9 mouse cellular contexts compared by ENCODE assay signal in genomic region chr8:13594884-13595323, GRCm38 (mm10). TPM values are rescaled to one million over a fixed set of nuclear protein-coding genes. Genes with fewer than 3 reads are reported as not detected.
DNase-seq lines count a peak whose midpoint lies in the region; ATAC-seq and TF ChIP-seq lines count a peak whose summit lies in the region.
"Had no signal": no experiment of that assay in that cellular context is flagged by ENCODE, and none has a peak within 500 bp of the region (broad histone marks: within the 10 kb centered on the region; RNA-seq: fewer than 3 reads in every experiment).

No protein-coding gene starts in this region.

- H3K4me1 ChIP-seq in heart, embryonic 16.5 days (ENCODE audit: control insufficient read depth, insufficient read depth, low read length), result peaks cover 6% of the 10 kb centered on the region; the same call in 1 of the 2 replicates
- H3K4me1 ChIP-seq in lung, postnatal 0 days (ENCODE audit: insufficient read depth, low read depth, low read length), result no peaks in the 10 kb centered on the region
- H3K4me1 ChIP-seq in stomach, embryonic 15.5 days, result no peaks in the 10 kb centered on the region
- H3K4me1 ChIP-seq in forebrain, embryonic 13.5 days, result no peaks in the 10 kb centered on the region

- DNase-seq in layer of hippocampus, adult 18-20 months (ENCODE audit: low spot score in 2 of 2), result peak; percentile 15 to 42
- DNase-seq in layer of hippocampus, adult 9-10 months (ENCODE audit: low spot score), result no peak
- peak; percentile 16 for DNase-seq in adrenal gland, adult 8-10 months
- DNase-seq in lung, postnatal 0 days (ENCODE audit: low spot score), result peak; percentile 53
- no peak for DNase-seq in left cerebral cortex, adult 11 months (ENCODE audit: low spot score)

- TF ChIP-seq EP300 in lung, postnatal 0 days (IDR thresholded peaks at IDR 0.05), result no peak

- H3K4me3 ChIP-seq in heart, embryonic 16.5 days (ENCODE audit: low read length), result no peak overlapping the region
- no peak overlapping the region for H3K4me3 ChIP-seq in lung, postnatal 0 days (ENCODE audit: low read depth, low read length)
- no peak overlapping the region for H3K4me3 ChIP-seq in stomach, embryonic 15.5 days (replicated peaks)
- no peak overlapping the region for H3K4me3 ChIP-seq in forebrain, embryonic 13.5 days

- TF ChIP-seq CTCF in lung, postnatal 0 days (IDR thresholded peaks at IDR 0.05), result no peak

- no peak overlapping the region for H3K9ac ChIP-seq in heart, embryonic 16.5 days (ENCODE audit: low read length)
- H3K9ac ChIP-seq in lung, postnatal 0 days (replicated peaks; ENCODE audit: low read depth), result no peak overlapping the region
- no peak overlapping the region for H3K9ac ChIP-seq in stomach, embryonic 15.5 days
- no peak overlapping the region for H3K9ac ChIP-seq in forebrain, embryonic 13.5 days

- H3K27ac ChIP-seq in heart, embryonic 16.5 days (ENCODE audit: low read length), result peak overlapping the region; percentile 23; the same call in 1 of the 2 replicates
- no peak overlapping the region; the same call in 1 of the 2 replicates for H3K27ac ChIP-seq in lung, postnatal 0 days (ENCODE audit: low read length)
- H3K27ac ChIP-seq in stomach, embryonic 15.5 days, result peak overlapping the region; percentile 54; the same call in 1 of the 2 replicates
- H3K27ac ChIP-seq in forebrain, embryonic 13.5 days, result no peak overlapping the region

- WGBS in heart, embryonic 16.5 days, result 56% methylated on average over 11 of the region's 11 CpGs
- 60% methylated on average over 11 of the region's 11 CpGs for WGBS in lung, postnatal 0 days
- 63% methylated on average over 11 of the region's 11 CpGs for WGBS in stomach, embryonic 15.5 days
- 87% methylated on average over 11 of the region's 11 CpGs for WGBS in forebrain, embryonic 13.5 days

- no peaks in the 10 kb centered on the region for H3K9me3 ChIP-seq in heart, embryonic 16.5 days (replicated peaks; ENCODE audit: control insufficient read depth, low read length)
- no peaks in the 10 kb centered on the region for H3K9me3 ChIP-seq in lung, postnatal 0 days (ENCODE audit: low read length)
- no peaks in the 10 kb centered on the region for H3K9me3 ChIP-seq in stomach, embryonic 15.5 days
- no peaks in the 10 kb centered on the region for H3K9me3 ChIP-seq in forebrain, embryonic 13.5 days (replicated peaks)

- no peak overlapping the region for H3K4me2 ChIP-seq in heart, embryonic 16.5 days (ENCODE audit: low read depth, low read length)
- no peak overlapping the region for H3K4me2 ChIP-seq in lung, postnatal 0 days (replicated peaks; ENCODE audit: low read depth, low read length)
- H3K4me2 ChIP-seq in stomach, embryonic 15.5 days, result no peak overlapping the region
- no peak overlapping the region for H3K4me2 ChIP-seq in forebrain, embryonic 13.5 days

- no peak for ATAC-seq in heart, embryonic 16.5 days (replicated peaks; ENCODE audit: extremely low read depth, insufficient read depth, low FRiP score)
- peak; percentile 66 for ATAC-seq in lung, postnatal 0 days
- ATAC-seq in stomach, embryonic 15.5 days (ENCODE audit: insufficient read depth, low FRiP score, low read depth), result 0 out of 2 replicates have a peak, but pooled peaks have one; percentile 27
- no peak for ATAC-seq in forebrain, embryonic 13.5 days

- H3K27me3 ChIP-seq in heart, embryonic 16.5 days (ENCODE audit: control insufficient read depth, insufficient read depth, low read length), result no peaks in the 10 kb centered on the region
- H3K27me3 ChIP-seq in lung, postnatal 0 days (replicated peaks; ENCODE audit: insufficient read depth, low read length), result no peaks in the 10 kb centered on the region
- H3K27me3 ChIP-seq in stomach, embryonic 15.5 days (replicated peaks), result no peaks in the 10 kb centered on the region
- H3K27me3 ChIP-seq in forebrain, embryonic 13.5 days, result no peaks in the 10 kb centered on the region

- peaks cover 21% of the 10 kb centered on the region for H3K36me3 ChIP-seq in heart, embryonic 16.5 days (ENCODE audit: control insufficient read depth, insufficient read depth)
- no peaks in the 10 kb centered on the region; the same call in 1 of the 2 replicates for H3K36me3 ChIP-seq in lung, postnatal 0 days (ENCODE audit: insufficient read depth, low read length)
- peaks cover 15% of the 10 kb centered on the region; the same call in 1 of the 2 replicates for H3K36me3 ChIP-seq in stomach, embryonic 15.5 days
- peaks cover 20% of the 10 kb centered on the region for H3K36me3 ChIP-seq in forebrain, embryonic 13.5 days (ENCODE audit: poor library complexity, severe bottlenecking)

RNA-seq across cellular contexts. Expression of gene 1700029H14Rik, which starts 32.6 kb away (rescaled TPM):
- total RNA-seq in layer of hippocampus, adult 18-20 months (2021), result not detected
- not detected for total RNA-seq in adrenal gland, adult 8-10 months (2022)
- not detected in 2 replicates for polyA plus RNA-seq in heart, embryonic 16.5 days (2015; fragmentation: Nextera tagmentation; extraction: Ambion mirVana)
- not detected in 2 replicates for polyA plus RNA-seq in lung, postnatal 0 days (2015; fragmentation: Nextera tagmentation; extraction: Ambion mirVana)
- polyA plus RNA-seq in stomach, embryonic 15.5 days (2015; fragmentation: Nextera tagmentation; extraction: Ambion mirVana), result not detected in 2 replicates
- polyA plus RNA-seq in forebrain, embryonic 13.5 days (2015; fragmentation: Nextera tagmentation; extraction: Ambion mirVana), result not detected in 2 replicates
- polyA plus RNA-seq: embryonic facial prominence, embryonic 11.5 days had no signal

Comparison
In these comparisons a context has a peak if more than half of its experiments do, and no peak if none do; other contexts are left out.
1. DNase-seq: peak in layer of hippocampus, adult 18-20 months (2 of 2), adrenal gland, adult 8-10 months (single experiment) and lung, postnatal 0 days (single experiment); none in layer of hippocampus, adult 9-10 months (single experiment) and left cerebral cortex, adult 11 months (single experiment).
2. ATAC-seq: peak in lung, postnatal 0 days (single experiment) and stomach, embryonic 15.5 days (single experiment); none in heart, embryonic 16.5 days (single experiment) and forebrain, embryonic 13.5 days (single experiment).
3. H3K27ac ChIP-seq: peak in heart, embryonic 16.5 days (single experiment) and stomach, embryonic 15.5 days (single experiment); none in lung, postnatal 0 days (single experiment) and forebrain, embryonic 13.5 days (single experiment).